Mouse (Mus musculus) CD4-positive helper T cell, adult 2 months (primary cell): ENCODE data around the gene Npl.

ENCODE experiments used
- DNase-seq: peaks from one replicate; pipeline ENCODE4 v3.0.0-alpha.2; 2012; ENCODE audit warnings: low read depth, missing footprints, low spot score

The Npl gene

DNA sequence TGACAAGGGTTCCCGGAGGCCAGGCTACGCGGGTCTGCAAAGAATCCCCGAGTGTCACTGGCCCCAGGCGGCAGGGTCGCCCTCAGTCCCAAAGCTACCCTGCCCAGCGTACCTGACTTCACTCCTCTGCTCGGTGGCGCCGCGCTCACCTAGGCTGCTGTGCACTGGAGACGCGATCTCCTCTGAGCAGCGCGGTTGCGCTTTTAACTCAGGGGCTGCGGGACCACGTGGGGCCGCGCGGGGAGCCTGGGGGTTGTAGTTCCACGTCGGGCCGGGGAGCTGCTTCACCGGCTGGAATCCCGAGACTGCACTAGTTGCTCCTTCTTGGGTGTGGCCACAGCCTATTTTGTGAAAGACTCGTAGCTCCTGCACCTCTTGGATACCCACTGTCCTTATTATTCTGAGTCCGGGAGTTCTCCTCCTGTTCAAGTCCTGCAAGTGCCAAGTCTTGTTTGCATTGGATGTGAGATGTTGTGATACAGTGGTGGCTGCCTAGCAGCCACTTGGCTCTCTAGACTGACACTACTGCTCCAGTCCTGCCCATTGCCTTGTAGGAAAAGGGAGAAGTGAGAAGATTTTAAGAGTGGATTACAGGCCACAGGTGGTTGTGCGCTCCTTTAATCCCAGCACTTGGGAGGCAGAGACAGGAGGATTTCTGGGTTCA, at the start of gene Npl:
Gene Npl, minus strand, starts transcription at position 510 of the 664 bp plus-strand sequence.
- peak; percentile 47 for DNase-seq

DNA sequence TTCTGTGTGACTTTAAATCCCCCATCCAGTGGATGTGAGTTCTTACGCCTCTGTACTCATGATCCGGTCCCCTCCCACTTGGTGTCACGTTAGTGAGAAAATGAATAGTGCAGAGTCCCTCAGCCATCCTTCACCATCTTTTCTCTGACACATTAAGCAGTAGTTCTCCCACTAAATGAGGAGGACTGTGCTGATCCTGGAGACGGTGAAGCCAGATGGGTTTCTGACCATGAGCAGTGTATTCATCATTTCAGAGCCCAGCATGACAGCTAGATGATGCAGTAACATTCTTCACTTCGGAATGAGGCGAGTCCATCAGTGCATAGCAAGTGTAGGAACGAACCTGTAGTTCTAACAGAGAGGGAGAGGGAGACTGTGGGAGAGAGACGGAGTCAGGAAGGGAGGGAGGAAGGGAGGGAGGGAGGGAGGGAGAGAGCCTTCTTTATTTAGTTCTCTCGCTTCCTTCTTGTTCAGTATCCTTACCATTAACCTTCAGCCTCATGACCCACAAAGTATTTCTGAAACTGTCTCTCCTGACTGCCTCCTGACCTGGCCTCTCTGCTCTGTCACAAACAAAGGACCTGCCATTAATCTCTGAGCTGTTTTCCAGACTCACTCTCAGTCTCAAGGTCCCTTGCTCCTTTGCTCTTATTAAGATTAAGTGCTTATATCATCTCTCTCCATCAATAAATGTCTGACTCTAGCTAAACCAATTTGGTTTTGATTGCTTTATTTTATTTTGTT, 49.6 kb upstream of the Npl start:
- no peak for DNase-seq

DNA sequence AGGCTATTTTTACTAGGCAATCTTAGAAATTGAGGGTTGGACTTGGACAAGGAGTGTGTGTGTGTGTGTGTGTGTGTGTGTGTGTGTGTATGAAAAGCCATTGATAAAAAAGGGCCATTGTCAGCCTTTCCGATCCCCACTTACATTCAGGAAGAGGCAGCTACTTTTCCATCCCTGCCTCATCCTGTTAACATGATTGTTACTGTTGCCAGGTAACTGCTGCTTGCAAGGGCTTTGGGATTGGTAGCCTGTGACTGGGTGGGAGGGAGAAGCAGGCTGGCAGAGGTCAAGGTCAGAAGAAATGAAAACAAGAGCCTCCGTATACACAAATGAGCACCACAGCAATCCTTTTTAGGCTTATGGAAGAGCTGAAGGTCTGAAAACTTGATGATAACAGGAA, 48.9 kb upstream of the Npl start:
- DNase-seq, result no peak

DNA sequence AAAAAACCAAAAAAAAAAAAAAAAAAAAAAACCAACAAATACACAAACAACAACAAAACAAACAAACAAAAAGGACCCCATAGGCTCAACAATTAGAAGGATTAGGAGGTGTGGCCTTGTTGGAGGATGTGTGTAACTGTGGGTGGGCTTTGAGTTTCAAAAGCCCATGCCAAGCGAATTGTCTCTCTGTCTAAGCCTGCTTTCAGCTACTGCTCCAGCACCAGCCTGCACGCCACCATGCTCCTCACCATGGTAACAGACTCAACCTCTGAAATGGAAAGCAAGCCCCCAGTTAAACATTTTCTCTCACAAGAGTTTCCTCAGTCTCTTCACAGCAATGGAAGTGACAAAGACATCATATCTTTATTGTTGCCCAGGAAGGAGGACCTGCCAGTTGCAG, 43.8 kb upstream of the Npl start:
- no peak for DNase-seq

DNA sequence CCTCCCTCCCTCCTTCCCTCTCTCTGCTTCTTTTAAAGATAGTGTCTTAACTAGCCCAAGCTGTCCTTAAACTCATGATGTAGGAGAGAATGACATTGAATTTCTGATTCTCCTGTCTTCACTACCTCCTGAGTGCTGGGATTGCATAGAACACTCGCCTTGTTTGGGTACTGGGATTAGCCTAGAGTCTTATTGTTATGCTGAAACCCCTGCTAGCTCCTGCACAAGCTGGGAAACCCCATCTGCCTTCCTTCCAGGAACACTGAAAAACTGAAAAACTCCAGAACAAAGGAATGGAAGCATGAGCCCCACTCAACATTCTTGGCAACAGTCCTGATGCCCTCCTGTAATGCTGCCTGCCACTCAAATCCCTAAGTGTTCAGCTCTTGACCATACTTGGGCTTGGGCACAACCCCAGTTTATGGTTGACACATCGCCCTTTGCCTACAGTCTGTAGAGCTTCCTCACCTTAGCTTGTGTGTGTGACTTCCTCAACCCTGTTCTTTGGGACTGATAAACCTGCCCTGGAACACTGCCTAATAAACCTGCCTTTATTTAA, 40.4 kb upstream of the Npl start:
- DNase-seq, result no peak

DNA sequence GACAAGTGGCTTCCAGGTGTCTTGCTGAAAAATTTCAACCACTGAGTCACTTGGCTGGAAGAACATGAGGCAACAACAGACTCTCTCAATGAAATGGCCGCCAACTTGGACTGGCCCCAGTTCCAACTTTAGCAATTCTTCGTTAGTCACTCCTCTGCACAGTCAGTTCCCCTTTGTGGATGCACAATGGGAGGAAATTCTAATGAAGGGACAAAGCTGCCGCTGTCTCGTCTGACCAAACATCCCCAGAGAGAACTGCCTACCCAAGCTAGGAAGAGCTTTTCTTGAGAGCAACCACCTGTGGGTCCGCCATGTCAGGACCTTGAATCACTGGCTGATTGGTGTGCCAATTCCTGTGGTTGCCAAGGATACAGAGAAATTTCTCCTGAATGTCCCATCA, 38.1 kb upstream of the Npl start:
- no peak for DNase-seq

DNA sequence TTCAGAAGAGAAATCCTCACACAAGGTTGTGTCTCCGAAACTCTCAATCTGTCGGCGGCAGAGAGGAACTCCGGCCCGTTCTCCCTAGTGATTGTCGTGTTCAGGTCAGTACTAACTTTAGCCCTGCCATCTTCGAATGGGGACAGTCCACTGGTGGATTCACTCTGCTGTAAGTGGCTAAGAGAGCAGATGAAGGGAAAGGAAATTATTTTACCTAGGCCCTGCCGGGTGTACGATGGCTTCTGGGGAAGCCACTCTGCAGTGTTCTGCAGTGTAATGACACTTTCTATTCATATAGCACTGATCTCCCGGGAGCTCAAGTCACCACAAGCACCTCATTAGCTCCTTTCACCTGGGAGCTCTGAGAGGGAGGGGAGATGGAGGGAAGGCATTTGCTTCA, 37.0 kb upstream of the Npl start:
- DNase-seq, result no peak

DNA sequence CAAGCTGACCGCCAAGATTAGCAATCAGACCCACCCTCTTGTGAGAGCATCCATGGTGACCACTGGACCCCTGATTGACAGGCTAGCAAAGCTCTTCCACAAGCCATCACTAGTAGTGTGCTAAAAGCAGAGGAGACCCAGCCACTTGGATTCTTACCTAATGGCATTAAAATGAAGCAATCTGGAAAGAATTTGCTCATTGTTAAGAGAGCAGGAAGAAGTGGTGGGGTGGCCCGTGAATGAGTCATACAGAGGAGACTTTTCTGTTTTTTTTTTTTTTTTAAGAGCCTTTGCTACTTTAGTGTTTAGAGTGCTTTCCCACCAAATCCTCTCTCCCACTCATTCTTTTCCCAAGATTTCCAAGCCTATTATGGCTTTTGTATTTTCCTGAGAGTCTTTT, 35.9 kb upstream of the Npl start:
- DNase-seq, result no peak

DNA sequence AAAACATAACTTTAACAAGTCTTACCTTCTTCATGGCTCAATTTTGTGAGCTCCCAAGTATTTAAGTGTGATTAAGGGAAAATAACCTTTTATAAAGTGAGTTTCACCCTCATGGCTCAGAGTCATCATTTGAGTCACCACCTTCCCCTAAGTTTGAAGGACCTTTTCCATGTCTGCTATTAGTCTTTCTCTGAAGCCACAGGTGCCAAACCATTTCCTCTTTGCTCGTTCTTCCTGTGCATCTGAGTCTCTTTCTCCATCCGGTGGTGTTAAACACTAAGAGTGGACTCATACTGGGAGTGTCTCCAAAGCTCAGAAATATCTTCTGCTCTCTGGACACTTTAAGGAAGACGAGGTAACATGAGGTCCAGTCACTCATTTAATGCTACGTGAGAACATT, 33.3 kb upstream of the Npl start:
- peak; percentile 24 for DNase-seq

DNA sequence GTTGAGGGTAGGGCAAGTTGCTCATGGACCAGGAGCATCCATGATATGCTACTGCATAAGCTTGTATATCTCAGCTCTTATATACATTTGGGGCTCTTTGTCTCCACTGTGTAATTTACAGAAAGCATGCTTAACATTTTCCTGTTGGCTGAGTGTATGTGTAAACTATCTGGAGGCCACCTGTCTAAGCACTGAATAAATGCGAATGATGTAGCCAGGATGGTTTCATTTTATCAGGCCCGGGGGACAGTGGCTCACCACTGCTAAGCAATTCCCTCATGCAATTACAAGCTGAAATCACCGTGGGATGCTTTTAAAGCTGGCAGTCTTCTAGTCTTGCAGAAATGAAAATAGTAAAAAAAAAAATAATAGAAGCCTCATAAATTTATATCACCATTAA, 24.9 kb upstream of the Npl start:
- no peak for DNase-seq

DNA sequence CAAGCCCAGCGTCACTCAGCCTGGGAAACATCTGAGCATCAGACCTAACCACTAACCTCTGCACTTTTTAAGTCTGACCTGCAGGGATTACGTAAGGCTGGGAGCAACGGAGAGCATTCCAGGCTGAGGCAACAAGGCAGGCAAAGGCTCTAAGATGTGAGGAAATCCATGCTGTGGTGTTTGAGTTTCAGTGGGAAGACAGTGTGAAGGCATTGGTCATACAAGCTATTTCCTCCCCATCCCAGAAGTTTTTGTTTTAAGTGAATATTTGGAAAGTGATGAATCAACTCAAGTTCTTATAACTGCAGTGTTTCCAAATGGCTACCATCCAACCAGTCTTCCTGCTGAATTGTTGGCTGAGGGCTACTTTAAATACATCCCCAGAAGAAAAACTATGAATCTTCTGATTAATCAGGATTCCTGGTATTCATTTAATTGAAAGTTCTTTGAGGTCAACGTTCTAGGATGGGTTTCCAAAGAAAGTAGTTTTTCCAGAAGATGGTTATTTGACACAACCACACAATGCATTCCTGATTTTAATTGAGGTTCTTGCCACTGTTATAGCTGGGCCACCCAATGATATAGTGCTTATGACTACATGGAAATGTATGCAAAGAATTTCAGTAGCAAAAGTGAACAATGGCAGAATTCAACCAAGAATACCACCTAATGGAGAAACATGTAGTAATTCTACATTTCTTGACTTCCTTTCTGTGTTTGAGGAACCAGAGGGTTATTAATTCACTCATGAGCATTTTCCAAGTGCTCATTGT, 22.6 kb upstream of the Npl start:
- DNase-seq, result no peak

DNA sequence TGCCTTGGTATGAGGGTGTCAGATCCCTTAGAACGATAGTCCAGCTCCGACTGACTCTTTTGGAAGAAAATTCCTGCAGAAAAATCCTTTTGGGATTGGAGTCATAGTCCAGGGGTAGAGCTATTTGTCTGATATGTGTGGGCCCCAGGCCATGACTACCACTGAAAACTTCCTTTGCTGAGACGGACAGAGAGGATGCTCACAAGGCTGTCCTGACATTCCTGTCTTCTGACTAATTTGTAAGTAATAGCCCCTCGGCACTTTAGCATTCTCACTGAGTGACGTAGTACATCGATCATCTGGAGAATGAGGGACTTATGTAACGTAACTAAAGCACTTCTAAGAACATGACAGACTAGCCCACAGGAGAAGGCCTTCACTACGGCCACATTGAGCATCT, 15.9 kb upstream of the Npl start:
- DNase-seq, result no peak

DNA sequence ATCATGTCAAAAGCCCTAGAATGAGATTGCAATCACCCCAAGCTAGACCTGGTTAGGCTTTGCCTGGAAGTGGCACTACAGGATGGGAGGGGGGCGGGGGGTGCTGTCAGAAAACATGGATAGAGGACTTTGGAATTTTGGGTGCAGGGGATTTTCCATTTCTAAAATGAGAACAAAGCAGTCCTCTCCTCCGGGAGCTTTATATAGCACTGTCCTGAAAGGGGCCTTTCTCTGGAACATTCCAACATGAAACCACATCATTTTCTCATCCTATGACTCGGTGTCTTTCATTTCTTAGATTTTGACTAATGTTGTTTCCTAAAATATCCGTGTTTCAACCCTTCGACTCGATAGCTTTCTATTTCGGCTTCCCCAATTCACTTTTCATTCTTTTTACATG, 14.9 kb upstream of the Npl start:
- DNase-seq, result no peak

DNA sequence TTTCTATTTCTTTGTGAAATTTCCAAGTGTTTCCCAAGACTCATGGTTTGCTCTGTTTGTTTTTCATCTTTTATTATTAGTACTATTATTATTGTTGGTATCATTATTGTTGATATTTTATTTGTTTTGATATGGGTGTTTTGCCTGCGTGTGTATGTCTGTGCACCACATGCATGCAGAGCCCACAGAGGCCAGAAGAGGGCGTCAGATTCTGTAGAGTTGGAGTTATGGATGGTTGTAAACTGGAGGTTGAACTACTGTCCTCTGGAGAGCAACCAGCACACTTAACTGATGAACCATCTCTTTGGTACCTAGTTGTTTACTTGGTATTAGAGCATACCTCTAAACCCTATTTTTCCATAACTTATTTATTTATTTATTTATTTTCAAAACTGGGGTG, 13.8 kb upstream of the Npl start:
- no peak for DNase-seq

DNA sequence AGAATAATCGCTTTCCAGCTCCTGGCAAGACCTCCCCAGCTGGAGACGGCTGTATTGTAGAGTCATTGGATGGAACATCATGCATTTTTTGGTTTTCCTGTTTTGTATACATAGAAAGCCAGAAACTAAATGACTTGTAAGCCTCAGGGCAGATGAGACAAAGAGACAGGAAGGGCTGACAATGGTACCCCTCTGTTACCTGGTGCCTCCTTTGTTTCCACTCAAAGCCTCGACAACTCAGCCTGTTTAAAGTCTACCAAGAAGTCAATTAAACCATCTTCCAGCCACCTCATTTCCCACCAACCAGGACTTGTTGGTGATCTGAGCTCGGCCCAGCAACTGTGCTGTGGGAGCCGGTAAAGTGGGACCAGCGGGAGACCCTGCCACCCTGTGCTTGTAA, 11.0 kb upstream of the Npl start:
- no peak for DNase-seq

DNA sequence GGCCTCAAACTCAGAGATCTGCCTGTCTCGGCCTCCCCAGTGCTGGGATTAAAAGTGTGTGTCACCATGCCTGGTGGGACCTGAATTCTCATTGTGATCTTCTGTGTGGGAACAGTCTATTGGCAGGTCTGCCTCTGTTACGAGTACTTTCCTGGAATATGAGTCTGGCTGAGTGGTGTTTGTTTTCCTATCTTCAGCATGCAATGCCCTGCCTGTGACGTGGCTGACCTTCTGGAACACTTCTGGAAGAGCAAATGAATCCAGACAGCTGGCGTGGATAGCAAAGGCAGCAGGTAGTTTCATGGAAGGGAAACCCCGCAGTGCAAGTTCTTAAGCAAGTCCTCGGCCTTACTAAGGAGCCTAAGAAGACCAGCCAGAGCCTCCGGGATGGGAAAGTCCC, 9.9 kb upstream of the Npl start:
- no peak for DNase-seq

DNA sequence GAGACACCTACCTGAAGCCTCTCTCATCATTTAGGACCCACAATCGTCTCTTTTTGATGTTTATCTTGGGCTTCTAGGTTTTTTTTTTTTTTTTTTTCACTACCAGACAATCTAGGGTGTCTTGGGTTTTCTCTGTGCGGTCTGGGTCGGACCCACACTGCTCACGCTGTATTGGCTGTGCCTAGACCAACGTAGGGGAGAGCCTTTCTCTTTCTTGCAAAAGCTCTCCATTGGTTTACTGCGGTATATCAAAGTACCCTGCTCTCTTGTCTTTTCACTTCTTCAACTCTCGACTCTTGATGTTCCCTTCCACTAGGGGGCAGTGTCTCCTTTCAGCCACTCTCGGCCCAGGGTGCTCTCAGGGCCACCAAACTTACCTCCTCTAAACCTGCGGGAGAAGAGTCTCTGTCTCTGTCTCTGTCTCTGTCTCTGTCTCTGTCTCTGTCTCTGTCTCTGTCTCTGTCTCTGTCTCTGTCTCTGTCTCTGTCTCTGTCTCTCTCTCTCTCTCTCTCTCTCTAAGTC, 9.3 kb upstream of the Npl start:
- peak; percentile 78 for DNase-seq

DNA sequence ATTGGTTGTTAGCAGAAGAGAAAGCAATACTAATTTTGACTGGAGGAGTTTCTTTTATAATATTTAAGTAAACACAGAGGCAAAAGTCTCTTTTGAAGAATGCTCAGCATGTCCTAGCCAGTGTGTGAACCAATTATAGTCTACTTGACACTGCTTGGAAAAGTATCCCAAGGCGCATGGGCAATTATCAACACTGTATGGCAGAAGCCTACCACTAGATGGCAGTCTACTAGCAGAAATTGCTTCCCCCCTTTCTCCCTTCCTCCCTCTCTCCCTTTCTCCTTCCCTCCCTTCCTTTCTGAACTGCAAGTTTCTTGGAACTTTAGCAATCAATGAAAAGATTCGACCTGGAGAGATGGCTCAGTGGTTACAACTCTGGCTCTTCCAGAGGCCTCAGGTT, 7.1 kb upstream of the Npl start:
- peak; percentile 52 for DNase-seq

DNA sequence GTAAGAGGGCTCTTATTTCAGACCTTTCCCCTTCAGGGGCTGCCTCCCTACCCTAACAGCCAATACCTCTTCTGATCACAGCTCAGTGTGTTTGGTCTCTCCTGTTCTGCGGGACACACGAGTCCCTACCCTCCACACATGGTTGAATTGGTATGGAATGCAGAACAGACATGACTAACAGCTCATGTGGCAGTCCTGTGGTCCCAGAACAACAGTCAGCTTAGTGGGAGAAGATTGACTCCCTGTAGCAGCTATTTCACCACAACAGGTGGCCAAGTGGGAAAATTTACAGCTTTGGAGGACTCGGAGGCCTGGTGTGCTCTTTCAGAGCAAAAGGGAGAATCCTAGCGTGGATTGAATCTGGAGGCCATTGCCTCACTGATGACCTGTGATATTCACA, 6.4 kb upstream of the Npl start:
- no peak for DNase-seq

DNA sequence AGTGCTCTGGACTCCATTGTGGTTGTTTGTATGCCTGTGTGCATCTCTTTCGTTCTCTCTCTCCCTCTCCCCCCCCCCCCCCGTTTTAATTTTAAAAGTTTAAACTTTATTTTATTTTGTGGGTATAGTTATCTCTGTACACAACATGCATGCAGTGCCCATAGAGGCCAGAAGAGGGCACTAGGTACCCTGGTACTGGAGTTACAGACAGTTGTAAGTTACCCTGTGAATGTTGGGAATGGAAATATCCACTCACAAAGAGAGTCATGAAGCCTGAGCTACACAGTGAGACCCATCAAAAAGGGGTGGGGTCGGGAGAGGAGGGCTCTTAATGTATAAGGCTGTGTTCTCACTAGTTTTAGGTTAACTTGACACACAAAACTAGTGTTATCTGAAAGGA, 969 bp upstream of the Npl start:
- DNase-seq, result peak; percentile 55

DNA sequence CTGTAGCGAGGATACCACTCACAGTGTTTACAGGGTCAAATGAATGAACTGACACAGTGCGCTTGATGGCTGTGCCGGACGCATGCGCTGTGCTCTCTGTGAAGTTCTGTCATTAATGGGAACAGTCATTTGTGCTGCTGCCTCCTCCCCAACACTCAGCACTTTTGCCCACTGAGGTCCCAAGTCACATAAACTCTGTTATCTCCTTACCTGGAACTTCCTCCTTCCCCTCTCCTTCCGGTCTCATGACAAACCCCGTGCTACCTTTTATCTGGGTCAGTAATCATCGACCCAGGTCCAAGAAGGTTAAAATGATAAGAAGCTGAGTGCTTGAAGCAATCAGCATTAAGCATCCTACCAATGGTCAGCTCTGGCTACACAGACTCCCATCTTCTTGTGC, 2.3 kb downstream of the Npl start:
- DNase-seq, result no peak

DNA sequence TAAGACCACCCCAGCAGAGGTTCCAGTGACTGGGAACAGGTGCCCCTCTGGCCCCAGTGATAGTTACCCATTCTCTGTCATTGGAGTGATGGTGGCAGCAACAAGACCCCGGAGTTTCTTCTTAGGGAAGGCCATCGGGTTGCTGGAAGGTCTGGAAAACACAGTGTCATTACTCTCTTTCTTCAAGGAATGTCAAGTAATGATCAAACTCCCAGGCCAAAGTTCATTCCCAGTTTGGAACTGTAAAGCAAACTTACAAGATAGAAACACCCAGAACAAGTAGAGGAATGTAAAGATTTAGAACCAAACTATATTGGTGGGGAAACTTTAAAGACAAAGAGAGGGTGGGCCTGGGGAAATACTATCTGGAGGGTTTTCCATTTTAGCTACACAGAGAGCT, 4.6 kb downstream of the Npl start:
- DNase-seq, result no peak
